Mouse (Mus musculus) brain, adult 2 months (tissue): ENCODE results near the gene Slc17a1.

Source experiments
- DNase-seq: peaks from one replicate; pipeline ENCODE4 v3.0.0; 2011; ENCODE audit warnings: low read depth, low spot score

Gene Slc17a1

DNA sequence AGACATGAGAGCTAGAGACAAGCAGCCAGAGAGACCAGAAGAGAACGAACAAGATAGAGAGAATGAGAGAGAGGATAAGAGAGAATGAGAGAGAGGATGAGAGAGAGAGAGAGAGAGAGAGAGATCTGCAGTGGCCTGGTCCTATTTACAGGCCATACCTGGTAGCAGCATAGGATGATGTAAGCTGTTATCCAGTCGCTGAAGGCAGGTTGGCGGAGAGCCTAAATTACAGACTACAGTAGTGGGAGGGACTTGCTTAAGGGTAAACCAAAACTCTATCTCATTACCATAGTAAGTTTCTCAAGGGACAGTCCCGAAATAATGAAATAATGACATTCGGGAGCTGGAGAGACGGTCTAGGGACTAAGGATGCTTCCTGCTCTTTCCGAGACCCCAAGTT is at the start of gene Slc17a1:
TSS of gene Slc17a1 (plus strand) at position 346 of the 400 bp plus-strand sequence.
- no peak for DNase-seq

- DNase-seq: no peak
Measured at GRCm38 (mm10) chr13:23820179-23820940, 47.2 kb upstream of the Slc17a1 start.

- DNase-seq: no peak
Measured at GRCm38 (mm10) chr13:23822213-23822612, 45.3 kb upstream of the Slc17a1 start.

DNA sequence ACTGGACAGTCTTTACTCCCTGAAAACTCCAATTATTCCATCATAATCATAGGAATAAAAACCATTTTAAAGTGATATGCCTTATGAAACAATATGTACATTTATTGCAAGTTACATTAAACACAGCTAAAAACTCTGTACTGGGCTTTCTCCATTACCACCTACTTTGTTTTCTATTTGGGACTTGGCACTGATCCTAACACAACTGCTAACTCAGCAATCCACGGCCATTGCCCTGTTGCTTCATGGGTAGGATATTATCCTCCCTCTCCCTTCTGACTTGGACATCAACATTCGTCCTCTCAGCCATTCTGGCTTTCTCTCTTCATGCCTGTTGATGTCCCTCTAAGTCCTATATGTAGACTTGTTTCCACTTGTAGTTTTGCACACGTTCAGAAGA is 40.9 kb upstream of the Slc17a1 start:
- no peak for DNase-seq

DNA sequence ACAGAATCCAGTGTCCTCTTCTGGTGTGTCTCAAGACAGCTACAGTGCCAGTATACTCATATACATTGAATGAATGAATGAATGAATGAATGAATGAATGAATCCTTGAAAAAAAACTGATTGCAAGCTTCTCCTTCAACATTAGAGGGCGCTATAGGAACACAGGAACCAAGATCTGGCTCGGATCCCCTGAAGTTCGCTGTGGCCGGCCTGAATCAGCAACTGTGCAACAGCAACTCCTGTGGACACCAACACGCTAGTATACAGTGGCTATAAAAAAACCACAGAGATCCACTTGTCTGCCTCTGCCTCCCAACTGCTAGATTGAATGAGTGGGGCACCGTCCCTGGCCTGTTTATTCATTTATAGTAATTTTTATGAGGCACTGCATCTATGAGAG is 34.5 kb upstream of the Slc17a1 start:
- peak; percentile 69 for DNase-seq

DNA sequence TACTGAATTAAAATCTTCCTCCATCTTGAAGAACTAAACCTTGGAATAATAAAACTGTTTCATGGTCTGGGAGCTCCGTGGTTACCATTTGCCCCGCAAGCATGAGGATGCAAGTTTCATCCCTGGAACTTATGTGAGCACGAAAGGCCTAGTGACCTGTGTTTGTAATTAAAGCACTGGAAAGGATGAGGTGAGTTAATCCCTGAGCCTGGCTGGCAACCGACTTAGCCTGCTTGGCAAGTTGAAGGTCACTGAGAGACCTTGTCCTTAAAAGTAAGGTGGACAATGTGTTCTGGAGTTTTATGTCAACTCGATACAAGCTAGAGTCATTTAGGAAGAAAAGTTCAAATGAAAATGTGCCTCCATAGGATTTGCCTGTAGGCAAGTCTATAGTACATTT is 32.7 kb upstream of the Slc17a1 start:
- DNase-seq: no peak

GRCm38 (mm10) chr13:23836630-23837029 is 30.9 kb upstream of the Slc17a1 start:
- no peak for DNase-seq

DNA sequence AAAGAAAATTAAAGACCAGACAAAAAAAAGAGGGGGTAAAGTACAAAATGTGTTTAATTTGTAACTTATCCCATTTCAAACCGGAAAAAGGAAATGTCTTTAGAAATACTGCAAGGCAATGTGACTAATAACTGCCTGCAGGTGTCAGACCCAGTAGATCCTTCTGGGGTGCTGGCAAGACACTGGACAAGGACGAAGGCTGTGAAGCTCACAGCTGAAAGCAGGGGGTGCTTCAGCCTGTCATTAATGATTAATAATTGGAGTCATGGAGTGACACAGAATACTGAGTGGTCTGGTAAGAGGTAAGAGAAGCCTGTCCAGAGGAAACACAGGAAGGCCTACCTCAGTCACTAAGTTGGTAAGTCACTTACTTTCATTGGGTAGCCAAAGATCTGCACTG is 28.2 kb upstream of the Slc17a1 start, which contains the start of gene Slc17a3:
TSS of gene Slc17a3 (plus strand) at position 127 of the 400 bp plus-strand sequence.
- DNase-seq: no peak

DNA sequence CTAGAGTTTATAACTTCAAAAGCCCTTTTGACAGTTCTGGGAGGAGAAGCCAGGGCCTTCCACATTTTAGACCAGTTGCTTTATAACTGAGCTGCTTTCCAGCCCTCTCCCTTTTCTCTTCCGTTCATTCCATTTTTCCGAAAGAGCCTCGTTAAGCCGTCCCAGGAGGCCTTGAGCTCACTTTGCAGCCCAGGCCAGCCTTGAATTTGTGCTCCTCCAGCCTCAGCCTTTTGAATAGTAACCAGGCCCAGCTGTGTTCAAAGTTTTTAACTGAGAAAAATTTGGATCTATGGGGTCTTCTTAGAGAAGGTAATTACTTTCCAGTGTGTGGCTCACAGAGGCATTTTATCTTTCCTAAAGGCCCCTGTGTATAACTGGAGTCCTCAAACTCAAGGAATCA is 21.7 kb upstream of the Slc17a1 start:
- DNase-seq: no peak

DNA sequence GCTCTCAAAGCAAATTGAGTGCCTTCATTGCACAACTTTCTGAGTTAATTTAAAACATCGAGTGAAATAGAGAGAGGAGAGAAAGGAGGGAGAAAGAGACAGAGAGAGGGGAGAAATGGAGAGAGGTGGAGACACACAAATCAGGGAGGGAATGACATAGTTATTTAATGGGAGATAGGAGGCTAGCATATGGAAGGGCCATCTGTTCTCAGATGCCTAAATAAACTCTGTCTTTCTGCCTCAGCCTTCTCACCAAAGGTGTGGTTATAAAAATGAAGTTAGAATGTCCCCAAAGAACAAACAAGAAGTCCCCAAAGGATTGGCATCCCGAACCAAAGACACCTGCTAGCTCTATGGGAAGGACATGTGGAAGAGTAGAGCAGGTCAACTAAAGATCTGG is 18.3 kb upstream of the Slc17a1 start:
- DNase-seq: peak; percentile 69

- DNase-seq: peak; percentile 42
Measured at GRCm38 (mm10) chr13:23856401-23856800, 11.1 kb upstream of the Slc17a1 start.

- DNase-seq: no peak
Measured at GRCm38 (mm10) chr13:23861815-23862214, 5.7 kb upstream of the Slc17a1 start.

GRCm38 (mm10) chr13:23864711-23865110 is 2.8 kb upstream of the Slc17a1 start:
- DNase-seq: no peak

DNA sequence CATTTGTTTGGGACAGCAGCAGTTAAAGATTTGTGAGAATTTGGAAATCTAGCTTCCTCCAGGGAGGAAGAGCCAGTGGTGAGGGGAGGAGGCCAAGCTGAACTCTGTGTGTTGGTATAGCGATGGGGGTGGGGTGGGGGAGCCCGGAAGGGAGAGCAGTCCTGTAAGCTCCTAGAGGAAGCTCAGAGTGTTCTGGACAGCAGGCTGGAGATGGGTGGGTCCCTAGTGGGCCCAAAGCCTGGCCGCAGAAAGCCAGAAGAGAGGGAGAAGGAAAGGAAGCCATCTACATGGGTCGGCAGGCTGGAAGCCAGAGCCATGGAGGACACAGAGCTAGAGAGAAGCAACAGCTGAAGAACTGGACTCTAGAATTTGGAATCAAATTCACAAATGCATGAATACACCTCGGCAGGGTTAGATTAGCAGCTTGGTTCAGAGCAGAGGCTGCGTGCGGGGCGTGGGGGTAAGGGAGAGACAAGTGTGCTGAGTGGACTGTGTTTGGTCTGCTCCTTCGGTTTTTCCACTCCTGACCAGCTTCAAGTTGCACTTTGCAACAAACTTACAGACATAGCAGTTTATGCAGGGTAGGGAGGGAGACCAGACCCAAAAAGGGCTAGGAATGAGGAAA is 1.4 kb upstream of the Slc17a1 start:
- no peak for DNase-seq

- no peak for DNase-seq
Measured at GRCm38 (mm10) chr13:23867000-23867399, 550 bp upstream of the Slc17a1 start.

- DNase-seq: no peak
Measured at GRCm38 (mm10) chr13:23868790-23869533, 1.4 kb downstream of the Slc17a1 start.

- DNase-seq: no peak
Measured at GRCm38 (mm10) chr13:23869996-23870395, 2.4 kb downstream of the Slc17a1 start.

DNA sequence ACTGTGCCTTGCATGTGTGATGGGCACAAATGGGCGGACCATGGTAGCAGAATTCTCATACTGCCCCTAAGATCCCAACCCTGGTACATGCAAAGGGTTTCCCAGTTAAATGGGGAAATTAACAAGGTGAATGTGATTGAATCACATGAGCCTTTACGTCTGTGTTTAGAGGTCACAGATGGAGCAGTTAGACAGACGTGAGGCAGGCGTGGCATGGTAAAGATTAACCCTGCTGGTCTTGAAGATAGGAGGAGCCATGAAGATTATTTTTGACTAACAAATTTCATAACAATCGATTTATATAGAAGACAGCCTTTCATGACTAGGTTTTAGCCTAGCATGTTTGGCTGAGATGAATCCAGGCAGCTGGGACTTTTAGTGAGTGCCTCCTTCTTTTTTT is 5.6 kb downstream of the Slc17a1 start:
- no peak for DNase-seq

GRCm38 (mm10) chr13:23879106-23879505 is 11.6 kb downstream of the Slc17a1 start:
- no peak for DNase-seq

DNA sequence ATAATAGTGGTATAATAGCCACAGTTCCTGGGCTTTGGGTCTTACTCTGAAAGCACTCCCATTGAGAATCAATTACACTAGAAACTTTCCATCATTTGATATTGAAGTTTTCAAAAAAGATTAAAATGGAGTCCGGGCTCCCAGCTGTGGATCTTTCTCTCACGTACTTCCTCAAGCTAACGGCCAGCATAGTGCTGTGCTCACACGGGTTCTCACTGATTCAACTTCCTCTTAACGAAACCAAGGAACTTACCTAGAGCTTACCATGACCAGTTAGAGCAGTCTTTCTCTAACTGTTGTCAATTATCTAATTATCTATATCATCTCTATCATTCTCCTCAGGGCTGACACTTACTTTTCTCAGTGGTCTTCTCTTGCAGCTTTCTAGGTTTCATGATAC is 12.1 kb downstream of the Slc17a1 start:
- DNase-seq: no peak

GRCm38 (mm10) chr13:23885540-23885939 is 18.0 kb downstream of the Slc17a1 start:
- DNase-seq: peak; percentile 41

- DNase-seq: no peak
Measured at GRCm38 (mm10) chr13:23887026-23887725, 19.6 kb downstream of the Slc17a1 start.
